Mouse (Mus musculus): ENCODE measurements around the gene 9130213A22Rik. TPM values are rescaled to one million over a fixed set of nuclear protein-coding genes. Genes with fewer than 3 reads are reported as not detected.

9130213A22Rik gene
- 0.13 TPM in 1 of 2 replicates, not detected in the other for polyA plus RNA-seq (2016; fragmentation: Nextera tagmentation; extraction: Ambion mirVana)

GRCm38 (mm10) chr11:69122336-69122951, at the start of gene 9130213A22Rik:
TSS of gene 9130213A22Rik (minus strand) at chr11:69122589.
- peak within 1 kb of the TSS; percentile 92 for H3K4me3 ChIP-seq
- peaks cover 46% of the 10 kb centered on the region for H3K27me3 ChIP-seq (ENCODE audit: insufficient read depth, poor library complexity, severe bottlenecking)
- peak within 1 kb of the TSS; percentile 84 for H3K27ac ChIP-seq
- H3K4me1 ChIP-seq (replicated peaks) = peaks cover 69% of the 10 kb centered on the region
- under 1% methylated on average over 66 of the region's 66 CpGs for WGBS
- no peaks in the 10 kb centered on the region for H3K36me3 ChIP-seq
- no peaks in the 10 kb centered on the region for H3K9me3 ChIP-seq
- DNase-seq (ENCODE audit: low spot score) = peak; percentile 92

GRCm38 (mm10) chr11:69171626-69172025, 49.2 kb upstream of the 9130213A22Rik start:
- H3K4me1 ChIP-seq (replicated peaks) = no peaks in the 10 kb centered on the region
- H3K9me3 ChIP-seq = no peaks in the 10 kb centered on the region
- 26% methylated on average over 7 of the region's 7 CpGs for WGBS
- no peaks in the 10 kb centered on the region for H3K36me3 ChIP-seq
- H3K4me3 ChIP-seq = no peak overlapping the region
- no peak overlapping the region for H3K27ac ChIP-seq
- H3K27me3 ChIP-seq (ENCODE audit: insufficient read depth, poor library complexity, severe bottlenecking) = no peaks in the 10 kb centered on the region; the same call in 1 of the 2 replicates
- peak; percentile 42 for DNase-seq (ENCODE audit: low spot score)

- no peaks in the 10 kb centered on the region for H3K36me3 ChIP-seq
- WGBS = 87% methylated on average over 12 of the region's 12 CpGs
- DNase-seq (ENCODE audit: low spot score) = no peak
- peaks cover 13% of the 10 kb centered on the region; the same call in 1 of the 2 replicates for H3K27me3 ChIP-seq (ENCODE audit: insufficient read depth, poor library complexity, severe bottlenecking)
- no peaks in the 10 kb centered on the region for H3K9me3 ChIP-seq
- no peak overlapping the region for H3K4me3 ChIP-seq
- H3K27ac ChIP-seq = no peak overlapping the region
- no peaks in the 10 kb centered on the region for H3K4me1 ChIP-seq (replicated peaks)
These were observed 46.9 kb upstream of the 9130213A22Rik start for GRCm38 (mm10) chr11:69169313-69169712.

- Histone ChIP-seq H3K27ac (no peak within 1 kb of the TSS), H3K4me3 (peak within 1 kb of the TSS; percentile 35), H3K27me3 (ENCODE audit: insufficient read depth, poor library complexity, severe bottlenecking) (peaks cover 64% of the 10 kb centered on the region), H3K36me3 (no peaks in the 10 kb centered on the region), H3K4me1 (replicated peaks) (peaks cover 13% of the 10 kb centered on the region), H3K9me3 (no peaks in the 10 kb centered on the region)
- whole genome bisulfite sequencing = 4% methylated on average over 18 of the region's 18 CpGs
- peak; percentile 62 for DNase-seq (ENCODE audit: low spot score)
These were observed 34.4 kb upstream of the 9130213A22Rik start, which contains the start of gene Alox12b for GRCm38 (mm10) chr11:69156800-69157199. TSS of gene Alox12b (plus strand) at chr11:69156989.

- Histone ChIP-seq H3K9me3 (no peaks in the 10 kb centered on the region), H3K36me3 (no peaks in the 10 kb centered on the region), H3K27ac (no peak overlapping the region), H3K4me1 (replicated peaks) (peaks cover 20% of the 10 kb centered on the region), H3K4me3 (no peak overlapping the region), H3K27me3 (ENCODE audit: insufficient read depth, poor library complexity, severe bottlenecking) (peaks cover 73% of the 10 kb centered on the region)
- DNase-seq (ENCODE audit: low spot score) = no peak
- WGBS = 60% methylated on average over 1 of the region's 1 CpGs
These were observed 33.0 kb upstream of the 9130213A22Rik start for GRCm38 (mm10) chr11:69155351-69155750.

- peaks cover 71% of the 10 kb centered on the region for H3K27me3 ChIP-seq (ENCODE audit: insufficient read depth, poor library complexity, severe bottlenecking)
- 84% methylated on average over 8 of the region's 8 CpGs for WGBS
These were observed 31.4 kb upstream of the 9130213A22Rik start for GRCm38 (mm10) chr11:69153831-69154230.

GRCm38 (mm10) chr11:69151004-69151403, 28.6 kb upstream of the 9130213A22Rik start:
- Histone ChIP-seq H3K4me1 (replicated peaks) (peaks cover 10% of the 10 kb centered on the region; the same call in 1 of the 2 replicates), H3K36me3 (no peaks in the 10 kb centered on the region), H3K4me3 (peak overlapping the region; percentile 34; the same call in 1 of the 2 replicates), H3K9me3 (no peaks in the 10 kb centered on the region), H3K27ac (no peak overlapping the region), H3K27me3 (ENCODE audit: insufficient read depth, poor library complexity, severe bottlenecking) (peaks cover 43% of the 10 kb centered on the region)
- DNase-seq (ENCODE audit: low spot score) = no peak
- WGBS = 73% methylated on average over 6 of the region's 6 CpGs

More at GRCm38 (mm10) chr11:69153831-69154230, 31.4 kb upstream of the 9130213A22Rik start:
- Histone ChIP-seq H3K9me3 (no peaks in the 10 kb centered on the region), H3K27ac (no peak overlapping the region), H3K4me3 (no peak overlapping the region), H3K36me3 (no peaks in the 10 kb centered on the region), H3K4me1 (replicated peaks) (peaks cover 21% of the 10 kb centered on the region)
- no peak for DNase-seq (ENCODE audit: low spot score)

GRCm38 (mm10) chr11:69150444-69150843, 28.1 kb upstream of the 9130213A22Rik start:
- Histone ChIP-seq H3K27ac (no peak overlapping the region), H3K4me3 (peak overlapping the region; percentile 34), H3K9me3 (no peaks in the 10 kb centered on the region), H3K36me3 (no peaks in the 10 kb centered on the region), H3K4me1 (replicated peaks) (peaks cover 10% of the 10 kb centered on the region; the same call in 1 of the 2 replicates), H3K27me3 (ENCODE audit: insufficient read depth, poor library complexity, severe bottlenecking) (peaks cover 38% of the 10 kb centered on the region)
- peak; percentile 63 for DNase-seq (ENCODE audit: low spot score)
- WGBS = 6% methylated on average over 7 of the region's 7 CpGs

GRCm38 (mm10) chr11:69149728-69150127, 27.3 kb upstream of the 9130213A22Rik start:
- Histone ChIP-seq H3K4me1 (replicated peaks) (peaks cover 10% of the 10 kb centered on the region; the same call in 1 of the 2 replicates), H3K36me3 (no peaks in the 10 kb centered on the region), H3K27me3 (ENCODE audit: insufficient read depth, poor library complexity, severe bottlenecking) (peaks cover 33% of the 10 kb centered on the region), H3K4me3 (no peak overlapping the region), H3K27ac (no peak overlapping the region), H3K9me3 (no peaks in the 10 kb centered on the region)
- WGBS = 84% methylated on average over 6 of the region's 6 CpGs
- DNase-seq (ENCODE audit: low spot score) = no peak

GRCm38 (mm10) chr11:69148451-69148960, 26.1 kb upstream of the 9130213A22Rik start:
- Histone ChIP-seq H3K4me3 (no peak overlapping the region), H3K27ac (no peak overlapping the region), H3K36me3 (no peaks in the 10 kb centered on the region), H3K27me3 (ENCODE audit: insufficient read depth, poor library complexity, severe bottlenecking) (peaks cover 22% of the 10 kb centered on the region; the same call in 1 of the 2 replicates), H3K9me3 (no peaks in the 10 kb centered on the region), H3K4me1 (replicated peaks) (peaks cover 10% of the 10 kb centered on the region; the same call in 1 of the 2 replicates)
- no peak for DNase-seq (ENCODE audit: low spot score)
- 95% methylated on average over 5 of the region's 5 CpGs for WGBS

- no peak overlapping the region for H3K4me3 ChIP-seq
- 82% methylated on average over 7 of the region's 7 CpGs for WGBS
- H3K9me3 ChIP-seq = no peaks in the 10 kb centered on the region
These were observed 25.2 kb upstream of the 9130213A22Rik start for GRCm38 (mm10) chr11:69147546-69147945.

GRCm38 (mm10) chr11:69135361-69135760, 13.0 kb upstream of the 9130213A22Rik start:
- Histone ChIP-seq H3K4me1 (replicated peaks) (peaks cover 17% of the 10 kb centered on the region), H3K36me3 (no peaks in the 10 kb centered on the region), H3K9me3 (no peaks in the 10 kb centered on the region), H3K4me3 (no peak overlapping the region), H3K27ac (no peak overlapping the region), H3K27me3 (ENCODE audit: insufficient read depth, poor library complexity, severe bottlenecking) (peaks cover 29% of the 10 kb centered on the region)
- WGBS = 79% methylated on average over 6 of the region's 6 CpGs
- no peak for DNase-seq (ENCODE audit: low spot score)

More at GRCm38 (mm10) chr11:69147546-69147945, 25.2 kb upstream of the 9130213A22Rik start:
- Histone ChIP-seq H3K36me3 (no peaks in the 10 kb centered on the region), H3K4me1 (replicated peaks) (peaks cover 9% of the 10 kb centered on the region; the same call in 1 of the 2 replicates), H3K27me3 (ENCODE audit: insufficient read depth, poor library complexity, severe bottlenecking) (peaks cover 19% of the 10 kb centered on the region; the same call in 1 of the 2 replicates), H3K27ac (no peak overlapping the region)
- no peak for DNase-seq (ENCODE audit: low spot score)

GRCm38 (mm10) chr11:69134622-69134968, 12.2 kb upstream of the 9130213A22Rik start:
- Histone ChIP-seq H3K9me3 (no peaks in the 10 kb centered on the region), H3K27me3 (ENCODE audit: insufficient read depth, poor library complexity, severe bottlenecking) (peaks cover 35% of the 10 kb centered on the region), H3K4me1 (replicated peaks) (peaks cover 17% of the 10 kb centered on the region), H3K4me3 (peak overlapping the region; percentile 58), H3K27ac (peak overlapping the region; percentile 70), H3K36me3 (no peaks in the 10 kb centered on the region)
- WGBS = 32% methylated on average over 8 of the region's 8 CpGs
- no peak for DNase-seq (ENCODE audit: low spot score)

All from hindbrain, embryonic 10.5 days (tissue).